Mouse (Mus musculus): ENCODE data around the gene Pimreg.

DNA sequence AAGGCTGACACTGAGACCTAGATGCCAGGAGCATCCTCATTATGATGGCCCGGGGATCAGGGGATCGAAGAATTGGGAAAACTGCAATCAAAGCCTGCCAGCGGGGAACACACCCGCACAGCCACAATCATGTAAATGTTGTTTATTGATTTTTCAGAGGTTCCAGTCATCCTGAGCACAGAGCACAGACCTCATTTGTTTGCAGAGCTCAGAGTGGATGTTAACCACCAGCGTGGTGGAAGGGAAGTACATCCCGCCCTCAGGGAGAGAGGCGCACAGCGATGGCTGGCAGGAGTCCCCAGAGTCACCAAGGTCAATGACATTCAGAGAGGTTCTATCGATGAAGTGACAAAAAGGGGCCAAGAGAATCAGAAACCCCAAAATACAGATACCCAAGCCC, 14.0 kb upstream of the Pimreg start:
- TF ChIP-seq CTCF (IDR thresholded peaks at IDR 0.05; ENCODE audit: borderline replicate concordance, insufficient read depth, low read depth, low read length), result no peak
- no peak for TF ChIP-seq POLR2A (IDR thresholded peaks at IDR 0.05; ENCODE audit: borderline replicate concordance, insufficient read depth, low read length)
